Mouse (Mus musculus): ENCODE data around the gene Olfr1275. TPM values are rescaled to one million over a fixed set of nuclear protein-coding genes. Genes with fewer than 3 reads are reported as not detected.

The Olfr1275 gene
- total and polyA plus RNA-seq, 3 experiments, result not detected

DNA sequence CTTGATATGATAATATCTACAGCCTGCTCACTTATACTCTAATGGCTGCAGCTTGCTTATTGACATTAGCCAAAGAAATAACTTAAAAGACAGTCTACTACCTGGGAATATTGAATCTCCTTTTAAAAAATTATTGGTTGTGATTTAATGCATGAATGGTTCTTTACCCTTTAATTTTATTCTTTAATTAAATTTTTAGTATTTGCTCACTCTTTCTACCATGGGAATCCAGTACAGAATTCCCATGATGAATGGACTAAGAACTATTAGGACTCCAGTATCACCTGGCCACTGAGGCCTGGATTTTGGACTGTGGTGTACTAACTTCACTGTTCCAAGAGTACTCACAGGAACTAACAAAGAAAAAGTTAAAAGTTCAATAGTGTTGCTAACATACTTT is 19.1 kb upstream of the Olfr1275 start, which contains the start of gene Olfr1276:
Gene Olfr1276 (plus strand): TSS at position 301 of the 400 bp plus-strand sequence.
- dilution Hi-C loops (cut with MboI; ENCODE audit: extremely low pct_ligation_motif_present, extremely low pct_unique_long_range_greater_than_20kb, low sequenced_read_pairs), result no loop called here
- DNase-seq (ENCODE audit: extremely low read depth), result no peak
- in situ Hi-C loops (cut with MboI; ENCODE audit: low pct_ligation_motif_present, low pct_unique_long_range_greater_than_20kb, low sequenced_read_pairs), result no loop called here

DNA sequence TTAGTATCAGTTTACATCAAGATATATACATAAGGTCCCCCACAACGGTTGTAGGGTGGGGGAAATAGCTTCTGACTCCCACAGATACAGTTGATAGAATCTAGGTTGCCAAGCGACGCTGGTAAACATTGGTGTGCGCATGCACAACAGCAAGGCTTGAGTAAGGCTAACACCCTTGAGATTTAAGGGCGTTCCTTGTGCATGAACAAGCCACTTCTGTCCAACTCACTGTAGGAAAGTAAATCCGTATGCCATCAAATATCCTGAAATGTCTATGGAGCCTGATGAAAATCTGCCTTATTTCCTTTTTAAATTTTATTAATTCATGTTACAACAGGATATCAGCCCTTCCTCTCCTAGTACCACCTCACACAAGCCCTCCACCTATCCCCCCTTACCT is 5.6 kb downstream of the Olfr1275 start, which contains the start of gene 4930430A15Rik:
Gene 4930430A15Rik (minus strand): TSS at position 101 of the 400 bp plus-strand sequence.
- H3K9me3 ChIP-seq (replicated peaks; ENCODE audit: low read length), result peaks cover 22% of the 10 kb centered on the region
- dilution Hi-C loops (cut with MboI; ENCODE audit: extremely low pct_ligation_motif_present, extremely low pct_unique_long_range_greater_than_20kb, low sequenced_read_pairs), result no loop called here

More for the DNA sequence above, 19.1 kb upstream of the Olfr1275 start, which contains the start of gene Olfr1276:
- no peak within 1 kb of the TSS for H3K4me2 ChIP-seq (ENCODE audit: insufficient read depth, low read depth, poor library complexity, severe bottlenecking)
- no peak within 1 kb of the TSS for H3K27ac ChIP-seq (ENCODE audit: insufficient read depth, low read depth)
- no peaks in the 10 kb centered on the region for H3K4me1 ChIP-seq (ENCODE audit: control insufficient read depth in 1 of 2, insufficient read depth in 2 of 2)
- peaks cover 12% of the 10 kb centered on the region for H3K9me3 ChIP-seq (replicated peaks; ENCODE audit: low read length)
- no peaks in the 10 kb centered on the region for H3K36me3 ChIP-seq (replicated peaks in 1 of 2; ENCODE audit: control insufficient read depth in 1 of 2, insufficient read depth in 1 of 2, low read length in 1 of 2)
- H3K4me3 ChIP-seq (replicated peaks in 1 of 3; ENCODE audit: low read depth in 2 of 3, low read length in 2 of 3, poor library complexity in 1 of 3), result no peak within 1 kb of the TSS
- H3K79me2 ChIP-seq (replicated peaks; ENCODE audit: control insufficient read depth, extremely low read depth, insufficient read depth, poor library complexity, severe bottlenecking), result no peaks in the 10 kb centered on the region
- TF ChIP-seq BHLHE40 (IDR thresholded peaks at IDR 0.05; ENCODE audit: low read depth, low read length) (no peak), NRF1 (IDR thresholded peaks at IDR 0.05; ENCODE audit: low read depth, low read length) (no peak), IRF4 (IDR thresholded peaks at IDR 0.05; ENCODE audit: low read depth, low read length) (no peak), MAFK (IDR thresholded peaks at IDR 0.05; ENCODE audit: insufficient replicate concordance, low read length) (no peak), PAX5 (IDR thresholded peaks at IDR 0.05; ENCODE audit: low read length) (no peak), CHD2 (IDR thresholded peaks at IDR 0.05; ENCODE audit: low read length) (no peak), MAZ (IDR thresholded peaks at IDR 0.05; ENCODE audit: low read depth, low read length) (no peak), GABPA (IDR thresholded peaks at IDR 0.05; ENCODE audit: insufficient replicate concordance, low read depth, low read length) (no peak), ETS1 (conservative IDR thresholded peaks at IDR 0.05; ENCODE audit: low read depth, low read length) (no peak), MYC (IDR thresholded peaks at IDR 0.05; ENCODE audit: low read depth, low read length) (no peak), ZKSCAN1 (IDR thresholded peaks at IDR 0.05; ENCODE audit: borderline replicate concordance, low read depth, low read length) (no peak), TCF12 (IDR thresholded peaks at IDR 0.05; ENCODE audit: low read depth, low read length) (no peak)
- H3K9ac ChIP-seq (ENCODE audit: insufficient read depth, low read depth), result no peak within 1 kb of the TSS
- no peaks in the 10 kb centered on the region for H3K27me3 ChIP-seq (replicated peaks)

More for the DNA sequence above, 5.6 kb downstream of the Olfr1275 start, which contains the start of gene 4930430A15Rik:
- DNase-seq (ENCODE audit: extremely low read depth), result no peak
- no peak for TF ChIP-seq SIN3A (IDR thresholded peaks at IDR 0.05; ENCODE audit: low read length)
- no peak for TF ChIP-seq NRF1 (IDR thresholded peaks at IDR 0.05; ENCODE audit: low read depth, low read length)
- TF ChIP-seq JUN (IDR thresholded peaks at IDR 0.05; ENCODE audit: insufficient read depth, low read depth, low read length), result no peak
- TF ChIP-seq SMC3 (IDR thresholded peaks at IDR 0.05; ENCODE audit: low read depth, low read length), result no peak
- no peak for TF ChIP-seq TBP (conservative IDR thresholded peaks at IDR 0.05; ENCODE audit: low read depth, low read length)
- no peak for TF ChIP-seq BHLHE40 (IDR thresholded peaks at IDR 0.05; ENCODE audit: low read depth, low read length)
- no peak for TF ChIP-seq IRF4 (IDR thresholded peaks at IDR 0.05; ENCODE audit: low read depth, low read length)
- TF ChIP-seq ETS1 (conservative IDR thresholded peaks at IDR 0.05; ENCODE audit: low read depth, low read length), result no peak
- TF ChIP-seq ZMIZ1 (IDR thresholded peaks at IDR 0.05; ENCODE audit: low read depth, low read length), result no peak
- TF ChIP-seq PAX5 (IDR thresholded peaks at IDR 0.05; ENCODE audit: low read length), result no peak
- no peak for TF ChIP-seq KAT2A (IDR thresholded peaks at IDR 0.05; ENCODE audit: insufficient replicate concordance, low read length)
- TF ChIP-seq CTCF (conservative IDR thresholded peaks at IDR 0.05 in 1 of 2, IDR thresholded peaks at IDR 0.05 in 1 of 2; ENCODE audit: low read depth in 2 of 2, low read length in 2 of 2), result no peak
- TF ChIP-seq CHD1 (IDR thresholded peaks at IDR 0.05; ENCODE audit: low read depth, low read length), result no peak
- TF ChIP-seq POLR2AphosphoS2 (IDR thresholded peaks at IDR 0.05; ENCODE audit: low read depth, low read length), result no peak
- TF ChIP-seq ZC3H11A (IDR thresholded peaks at IDR 0.05; ENCODE audit: low read depth, low read length), result no peak
- TF ChIP-seq E2F4 (IDR thresholded peaks at IDR 0.05; ENCODE audit: insufficient replicate concordance, low read depth, low read length), result no peak
- no peak for TF ChIP-seq ZNF384 (IDR thresholded peaks at IDR 0.05; ENCODE audit: low read depth, low read length)
- no peak for TF ChIP-seq JUND (conservative IDR thresholded peaks at IDR 0.05; ENCODE audit: low read depth, low read length)
- in situ Hi-C loops (cut with MboI; ENCODE audit: low pct_ligation_motif_present, low pct_unique_long_range_greater_than_20kb, low sequenced_read_pairs), result no loop called here
- Histone ChIP-seq H3K27me3 (replicated peaks) (no peaks in the 10 kb centered on the region), H3K36me3 (replicated peaks in 1 of 2; ENCODE audit: control insufficient read depth in 1 of 2, insufficient read depth in 1 of 2, low read length in 1 of 2) (no peaks in the 10 kb centered on the region), H3K4me2 (ENCODE audit: insufficient read depth, low read depth, poor library complexity, severe bottlenecking) (no peak within 1 kb of the TSS), H3K4me3 (replicated peaks in 1 of 3; ENCODE audit: low read depth in 2 of 3, low read length in 2 of 3, poor library complexity in 1 of 3) (no peak within 1 kb of the TSS), H3K9ac (ENCODE audit: insufficient read depth, low read depth) (no peak within 1 kb of the TSS), H3K4me1 (ENCODE audit: control insufficient read depth in 1 of 2, insufficient read depth in 2 of 2) (no peaks in the 10 kb centered on the region), H3K27ac (ENCODE audit: insufficient read depth, low read depth) (no peak within 1 kb of the TSS), H3K79me2 (replicated peaks; ENCODE audit: control insufficient read depth, extremely low read depth, insufficient read depth, poor library complexity, severe bottlenecking) (no peaks in the 10 kb centered on the region)
